Mouse (Mus musculus) kidney, postnatal 14 days (tissue): ENCODE results near the gene Cbfa2t3.
"Not testable (repeated sequence)": the region's sequence is repeated elsewhere in the genome, so short reads cannot be mapped to it uniquely, and the experiment has no call there.

ENCODE experiments used
- DNase-seq: peaks from one replicate; pipeline ENCODE4 v3.0.0; 2022; ENCODE audit warnings: mixed read lengths

Cbfa2t3 gene

DNA sequence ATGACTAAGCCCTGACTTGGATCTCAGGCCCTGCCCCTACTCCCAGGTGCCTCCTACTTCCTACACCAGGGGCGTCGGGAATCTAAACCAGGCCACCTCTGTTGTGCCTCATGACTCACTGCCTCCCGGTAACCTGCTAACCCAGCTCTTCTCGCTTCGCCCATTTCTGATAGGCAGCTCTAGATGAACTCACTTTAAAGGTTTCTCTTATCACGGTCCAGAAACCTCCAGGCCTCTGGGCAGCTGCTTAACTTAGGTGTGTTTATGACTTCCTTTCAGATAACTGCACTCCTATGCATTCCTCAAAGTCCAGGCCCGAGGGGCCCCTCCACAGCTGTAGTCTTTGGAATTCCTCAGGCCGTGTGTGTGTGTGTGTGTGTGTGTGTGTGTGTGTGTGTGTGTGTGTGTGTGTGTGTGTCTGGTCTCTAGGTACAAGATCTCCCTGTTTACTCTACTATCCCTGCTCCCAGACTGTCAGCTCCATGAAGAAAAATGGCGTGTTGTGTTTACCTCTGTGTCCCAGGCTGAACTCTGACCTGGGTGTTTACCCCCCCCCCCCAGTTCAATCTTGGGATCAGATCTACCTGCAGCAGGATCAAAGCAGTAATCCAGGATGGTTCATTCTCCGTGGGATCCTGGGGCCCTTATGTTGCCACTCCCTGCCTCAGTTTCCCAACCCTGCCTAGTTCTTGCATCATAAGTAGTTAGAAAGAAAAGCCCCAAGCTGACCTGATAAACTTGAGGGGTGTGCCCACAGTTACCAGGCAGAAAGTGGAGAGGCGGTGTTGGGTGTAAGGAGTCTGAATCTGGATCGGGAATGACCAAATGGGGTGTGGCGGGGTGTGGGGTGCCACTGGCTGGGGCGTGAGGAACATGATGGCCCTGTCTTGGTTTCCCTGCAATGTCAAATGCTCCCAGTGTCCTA is 62.8 kb downstream of the Cbfa2t3 start:
- DNase-seq = no peak

GRCm38 (mm10) chr8:122633205-122633604 is 65.7 kb downstream of the Cbfa2t3 start:
- DNase-seq = no peak

GRCm38 (mm10) chr8:122632134-122632533 is 66.8 kb downstream of the Cbfa2t3 start:
- DNase-seq = not testable (repeated sequence)

DNA sequence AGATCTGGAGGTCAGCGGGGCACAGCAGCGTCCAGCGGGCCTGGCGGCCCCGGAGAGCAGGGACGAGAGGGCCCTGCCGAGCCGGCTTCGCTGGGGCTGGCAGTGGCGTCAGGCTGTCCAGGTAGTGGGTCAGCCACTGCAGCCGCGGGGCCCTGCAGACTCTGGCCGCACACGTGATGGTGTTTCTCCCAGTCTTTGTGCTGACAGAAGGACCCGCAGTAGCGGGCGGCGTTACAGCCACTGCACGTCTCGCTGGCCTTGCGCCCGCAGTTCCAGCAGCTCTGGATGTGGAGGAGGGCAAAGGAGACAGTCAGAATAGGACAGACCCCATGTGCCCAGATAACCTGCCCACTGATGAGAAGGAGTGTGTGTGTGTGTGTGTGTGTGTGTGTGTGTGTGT is 68.2 kb downstream of the Cbfa2t3 start:
- DNase-seq = peak; percentile 53

GRCm38 (mm10) chr8:122629388-122629787 is 69.5 kb downstream of the Cbfa2t3 start:
- no peak for DNase-seq

DNA sequence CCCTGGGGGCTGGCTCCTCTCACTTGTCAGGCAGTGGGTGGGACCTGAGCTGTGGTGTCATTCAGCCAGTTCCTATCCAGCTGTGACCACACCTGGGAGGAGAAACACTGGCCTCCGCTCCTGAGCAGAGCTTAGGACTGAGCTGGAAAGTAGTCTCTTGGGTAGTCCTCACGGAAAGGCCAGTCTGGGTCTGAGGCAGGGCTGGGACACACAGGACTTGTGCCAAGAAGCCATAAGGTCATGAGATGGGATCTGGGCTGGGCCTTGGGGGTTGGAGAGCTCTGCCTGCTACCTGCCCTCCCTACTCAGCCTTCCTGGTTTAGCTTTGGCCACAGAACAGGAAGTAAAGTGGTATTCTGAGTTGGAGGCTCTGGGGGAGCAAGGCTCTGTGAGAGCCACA is 72.0 kb downstream of the Cbfa2t3 start:
- DNase-seq = no peak

GRCm38 (mm10) chr8:122625811-122626210 is 73.1 kb downstream of the Cbfa2t3 start:
- DNase-seq = no peak

DNA sequence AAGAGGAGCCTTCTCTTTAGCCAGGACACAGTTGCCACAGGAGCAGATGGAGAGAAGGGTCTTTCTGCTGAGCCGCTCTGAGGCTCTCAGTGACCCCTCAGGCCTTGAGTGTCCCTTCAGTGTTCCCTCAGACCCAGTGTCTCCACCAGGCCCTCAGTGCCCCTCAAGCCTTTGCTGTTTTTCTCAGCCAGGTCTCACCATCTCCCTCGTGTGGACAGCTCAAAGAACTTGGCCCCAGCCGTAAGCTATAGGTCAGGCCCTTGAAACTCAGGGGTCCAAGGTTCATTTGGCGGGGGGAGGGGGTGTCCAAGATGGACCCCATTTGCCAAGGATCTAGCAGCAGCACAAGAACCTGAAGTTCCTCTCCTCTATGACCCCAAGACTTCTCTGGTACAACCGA is 74.3 kb downstream of the Cbfa2t3 start:
- no peak for DNase-seq

DNA sequence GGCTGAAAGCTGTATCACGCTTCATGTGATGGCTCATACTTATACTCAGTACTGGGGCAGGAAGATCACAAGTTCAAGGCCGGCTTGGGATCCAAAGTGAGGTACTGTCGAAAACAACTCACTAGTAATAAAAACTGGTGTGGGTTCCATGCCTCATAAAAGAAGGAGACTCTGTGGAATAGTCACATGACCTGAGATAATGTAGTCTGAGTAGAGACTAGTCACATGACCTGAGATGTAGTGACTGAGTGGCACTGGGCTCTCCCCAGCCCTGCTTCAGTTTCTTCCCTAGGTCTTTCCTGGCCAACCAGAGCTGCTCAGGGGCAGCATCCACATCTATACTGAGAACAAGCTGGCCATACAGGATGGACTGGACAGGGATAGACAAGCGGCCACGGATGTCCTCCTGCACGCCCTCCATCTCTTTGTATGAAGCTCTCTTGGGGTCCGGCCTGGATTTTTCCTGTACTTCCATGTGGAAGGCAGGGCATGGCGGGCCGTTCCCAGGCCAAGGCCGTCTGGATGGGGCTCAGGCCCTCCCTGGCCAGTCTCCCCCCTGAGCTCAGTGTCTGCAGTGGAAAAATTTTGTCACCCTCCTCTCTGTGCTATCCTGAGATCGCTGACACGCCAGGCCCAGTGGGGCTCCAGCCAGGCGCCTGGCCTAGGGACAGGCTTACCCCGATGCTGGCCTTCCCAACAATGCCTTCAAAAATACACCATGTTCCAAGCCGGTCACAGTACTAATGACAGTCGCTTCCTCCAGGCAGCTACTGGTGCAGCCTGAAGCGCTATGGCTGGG is 74.9 kb downstream of the Cbfa2t3 start:
- no peak for DNase-seq

- no peak for DNase-seq
These were observed 76.2 kb downstream of the Cbfa2t3 start, which contains the start of gene Pabpn1l for GRCm38 (mm10) chr8:122622727-122623126. Pabpn1l (minus strand) TSS chr8:122622739.

DNA sequence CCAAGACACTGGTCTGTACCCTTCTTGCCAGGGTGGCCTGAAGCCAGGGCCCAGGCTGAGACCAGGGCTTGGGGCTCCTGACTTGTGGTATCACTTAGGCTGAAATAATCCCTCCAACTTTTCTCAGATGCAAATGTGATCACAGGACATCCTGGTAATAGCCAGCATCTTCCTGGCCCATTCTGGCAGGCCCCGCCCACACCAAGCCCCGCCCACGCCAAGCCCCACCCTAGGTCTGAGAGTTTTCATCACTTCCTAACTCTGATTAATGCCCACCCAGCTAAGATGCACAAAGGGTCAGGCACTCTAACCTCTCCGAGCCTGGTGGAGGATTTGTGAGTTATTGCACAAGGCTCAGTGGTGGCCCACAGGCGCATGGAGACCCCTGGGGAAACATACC is 78.5 kb downstream of the Cbfa2t3 start:
- DNase-seq = no peak

- no peak for DNase-seq
These were observed 80.1 kb downstream of the Cbfa2t3 start for GRCm38 (mm10) chr8:122618660-122619378.

DNA sequence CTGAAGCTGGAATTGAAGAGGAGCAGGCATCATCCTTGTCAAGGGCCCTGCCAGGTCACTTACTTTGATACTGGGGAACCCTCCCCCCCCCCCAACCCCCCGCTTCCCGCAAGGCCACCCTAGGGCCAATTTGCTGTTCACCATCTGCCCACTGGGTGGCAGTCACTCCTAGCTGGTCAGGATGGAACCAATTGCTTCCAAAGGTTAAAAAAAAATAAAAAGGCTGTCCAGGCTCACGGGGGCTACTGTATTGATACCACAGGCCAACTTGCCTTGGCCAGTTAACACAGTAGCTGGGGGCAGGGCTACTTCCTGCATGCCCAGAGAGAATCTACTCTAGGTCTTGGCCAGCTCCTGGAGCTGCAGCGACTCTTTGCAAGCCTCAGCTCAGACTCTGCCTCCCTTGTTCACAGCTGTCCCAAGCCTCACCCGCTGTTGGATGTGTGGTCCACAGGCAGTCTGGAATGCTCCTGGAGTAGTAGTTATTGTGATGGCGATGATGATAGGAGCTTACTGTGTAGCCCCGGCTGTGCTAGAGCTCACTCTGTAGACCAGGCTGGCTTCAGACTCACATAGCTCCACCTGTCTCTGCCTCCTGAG is 80.9 kb downstream of the Cbfa2t3 start:
- peak; percentile 88 for DNase-seq

GRCm38 (mm10) chr8:122616181-122616905 is 82.6 kb downstream of the Cbfa2t3 start:
- no peak for DNase-seq

- peak; percentile 97 for DNase-seq
These were observed 87.4 kb downstream of the Cbfa2t3 start, which contains the start of the genes Galns and Trappc2l for GRCm38 (mm10) chr8:122611295-122612133. Galns (minus strand) TSS chr8:122611463. Trappc2l (plus strand) TSS chr8:122611640.

GRCm38 (mm10) chr8:122610612-122611277 is 88.2 kb downstream of the Cbfa2t3 start:
- peak; percentile 35 for DNase-seq

DNA sequence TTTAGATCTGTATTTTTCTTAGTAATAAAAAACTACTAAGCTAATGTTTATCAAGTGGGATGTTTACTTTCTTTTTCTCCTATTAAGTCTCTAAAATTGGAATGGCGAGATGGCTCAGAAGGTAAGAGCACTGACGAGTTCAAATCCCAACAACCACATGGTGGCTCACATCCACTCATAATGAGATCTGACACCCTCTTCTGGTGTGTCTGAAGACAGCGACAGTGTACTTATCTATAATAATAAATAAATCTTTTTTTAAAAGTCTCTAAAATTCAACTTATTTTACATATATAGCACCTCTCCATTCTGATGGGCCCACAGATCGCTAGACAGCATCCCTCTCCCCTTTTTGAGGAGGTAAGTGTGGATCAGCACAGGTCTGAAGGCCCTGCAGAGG is 88.7 kb downstream of the Cbfa2t3 start:
- DNase-seq = no peak

DNA sequence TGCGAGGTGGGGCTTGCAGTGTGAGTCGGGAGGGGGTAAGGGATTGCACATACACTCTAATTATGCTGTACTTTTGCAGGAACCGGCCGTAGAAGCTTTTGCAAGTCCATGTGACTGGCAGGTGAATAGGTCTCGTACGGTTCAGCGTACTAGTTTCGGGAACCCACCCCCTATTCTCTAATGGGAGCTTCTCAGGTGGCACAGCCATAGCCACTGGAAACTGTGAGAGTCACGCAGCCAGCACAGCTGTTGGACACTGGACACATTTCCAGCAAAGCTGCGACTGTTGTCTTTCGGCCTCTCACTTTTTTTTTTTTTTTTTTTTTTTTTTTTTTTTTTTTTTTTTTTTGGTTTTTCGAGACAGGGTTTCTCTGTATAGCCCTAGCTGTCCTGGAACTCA is 92.1 kb downstream of the Cbfa2t3 start:
- no peak for DNase-seq

DNA sequence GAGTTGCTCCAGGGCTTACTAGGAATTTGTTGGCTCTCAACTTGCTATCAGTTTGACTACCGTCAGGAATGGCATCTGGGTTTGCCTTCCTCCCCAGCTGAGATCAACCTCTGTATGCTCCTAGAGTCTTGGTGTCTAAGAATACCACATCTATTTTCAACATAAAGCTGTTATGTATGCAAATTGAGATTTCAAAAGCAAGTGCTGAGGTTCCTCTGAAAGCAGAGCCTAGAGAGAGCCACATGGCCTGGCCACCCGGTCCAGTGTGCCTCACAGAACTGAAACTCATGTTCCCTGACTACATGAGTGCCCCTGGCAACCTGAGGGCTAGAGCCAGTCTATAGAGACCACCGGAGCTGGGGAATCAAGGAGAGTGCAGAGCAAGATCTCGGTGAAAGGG is 93.5 kb downstream of the Cbfa2t3 start:
- no peak for DNase-seq

- no peak for DNase-seq
These were observed 94.3 kb downstream of the Cbfa2t3 start for GRCm38 (mm10) chr8:122604640-122605039.
